Mouse (Mus musculus): Measurements from ENCODE around the gene Ryr2.

DNA sequence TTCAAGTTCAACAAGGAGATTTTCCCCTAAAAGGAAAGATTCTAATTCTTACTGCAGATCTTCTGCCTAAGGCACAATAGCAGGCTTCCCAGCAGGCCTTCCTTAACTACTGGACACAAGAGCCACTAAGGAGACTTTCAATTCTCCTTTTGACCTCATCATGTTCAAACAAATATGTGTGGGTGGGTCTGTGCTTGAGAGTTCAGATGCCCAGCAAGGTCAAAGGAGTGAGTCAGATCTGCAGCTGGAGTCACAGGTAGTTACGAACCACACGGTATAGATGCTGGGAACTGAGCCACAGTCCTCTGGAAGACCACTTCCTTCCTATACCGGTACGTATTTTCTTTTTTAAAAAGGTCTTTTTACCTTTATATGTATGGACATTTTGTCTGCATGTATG is 198.6 kb downstream of the Ryr2 start:
- no peak for TF ChIP-seq CTCF (IDR thresholded peaks at IDR 0.05; ENCODE audit: control insufficient read depth, insufficient read depth, insufficient read length)
- TF ChIP-seq MYOG (IDR thresholded peaks at IDR 0.05; ENCODE audit: control insufficient read depth, extremely low read depth, insufficient read length), result no peak
- no peak for TF ChIP-seq FOSL1 (IDR thresholded peaks at IDR 0.05; ENCODE audit: insufficient read depth, low read length, poor library complexity, severe bottlenecking)
- no peak for TF ChIP-seq USF1 (IDR thresholded peaks at IDR 0.05; ENCODE audit: low read depth)
- no peak for TF ChIP-seq CEBPB (IDR thresholded peaks at IDR 0.05; ENCODE audit: low read depth)
- TF ChIP-seq MAX (IDR thresholded peaks at IDR 0.05), result no peak
- no peak for TF ChIP-seq MYOD1 (IDR thresholded peaks at IDR 0.05; ENCODE audit: control insufficient read depth, insufficient read length, low read depth)
